In genomic region chr8:41956878-41957277, GRCm38 (mm10) we compare ENCODE assay signal across 23 mouse cellular contexts.
DNase-seq lines count a peak whose midpoint lies in the region; ATAC-seq and TF ChIP-seq lines count a peak whose summit lies in the region.
"Had no signal": no experiment of that assay in that cellular context is flagged by ENCODE, and none has a peak within 500 bp of the region (broad histone marks: within the 10 kb centered on the region; RNA-seq: fewer than 3 reads in every experiment).

No protein-coding gene starts in this region.

- no peak overlapping the region for H3K4me3 ChIP-seq in forebrain, embryonic 16.5 days (replicated peaks; ENCODE audit: low read length)
- no peak overlapping the region for H3K4me3 ChIP-seq in forebrain, embryonic 13.5 days
- H3K4me3 ChIP-seq in limb, embryonic 10.5 days = no peak overlapping the region
- H3K4me3 ChIP-seq: heart, embryonic 12.5 days; heart, embryonic 15.5 days; hindbrain, embryonic 10.5 days; hindbrain, embryonic 13.5 days; intestine, embryonic 15.5 days had no signal

- TF ChIP-seq POLR2A in brain, embryonic 14.5 days (IDR thresholded peaks at IDR 0.05; ENCODE audit: borderline replicate concordance, extremely low read depth, insufficient read depth, insufficient read length, poor library complexity, severe bottlenecking) = no peak

- H3K36me3 ChIP-seq in forebrain, embryonic 16.5 days (ENCODE audit: control insufficient read depth, insufficient read depth) = no peaks in the 10 kb centered on the region
- no peaks in the 10 kb centered on the region for H3K36me3 ChIP-seq in forebrain, embryonic 13.5 days (ENCODE audit: poor library complexity, severe bottlenecking)
- no peaks in the 10 kb centered on the region for H3K36me3 ChIP-seq in limb, embryonic 10.5 days
- H3K36me3 ChIP-seq: heart, embryonic 12.5 days; heart, embryonic 15.5 days; hindbrain, embryonic 10.5 days; hindbrain, embryonic 13.5 days; intestine, embryonic 15.5 days had no signal

- H3K27me3 ChIP-seq in forebrain, embryonic 16.5 days (replicated peaks; ENCODE audit: control insufficient read depth, insufficient read depth, low read length) = no peaks in the 10 kb centered on the region
- H3K27me3 ChIP-seq in forebrain, embryonic 13.5 days = no peaks in the 10 kb centered on the region
- no peaks in the 10 kb centered on the region for H3K27me3 ChIP-seq in limb, embryonic 10.5 days (ENCODE audit: low read depth, poor library complexity, severe bottlenecking)
- H3K27me3 ChIP-seq: heart, embryonic 12.5 days; heart, embryonic 15.5 days; hindbrain, embryonic 13.5 days; intestine, embryonic 15.5 days had no signal

- no peaks in the 10 kb centered on the region for H3K4me1 ChIP-seq in forebrain, embryonic 16.5 days (replicated peaks; ENCODE audit: control insufficient read depth, insufficient read depth, low read length)
- no peaks in the 10 kb centered on the region for H3K4me1 ChIP-seq in forebrain, embryonic 13.5 days
- peaks cover 5% of the 10 kb centered on the region; the same call in 1 of the 2 replicates for H3K4me1 ChIP-seq in limb, embryonic 10.5 days
- H3K4me1 ChIP-seq: heart, embryonic 12.5 days; heart, embryonic 15.5 days; hindbrain, embryonic 10.5 days; hindbrain, embryonic 13.5 days; intestine, embryonic 15.5 days had no signal

- H3K27ac ChIP-seq in forebrain, embryonic 16.5 days (ENCODE audit: low read length) = no peak overlapping the region
- no peak overlapping the region for H3K27ac ChIP-seq in forebrain, embryonic 13.5 days
- H3K27ac ChIP-seq in limb, embryonic 10.5 days = no peak overlapping the region
- H3K27ac ChIP-seq: heart, embryonic 15.5 days; hindbrain, embryonic 10.5 days; hindbrain, embryonic 13.5 days; intestine, embryonic 15.5 days had no signal

- intact Hi-C loops in left cerebral cortex, postnatal 10 days (cut with DNase I) = no loop called here

- 83% methylated on average over 1 of the region's 1 CpGs for WGBS in forebrain, embryonic 16.5 days
- 96% methylated on average over 1 of the region's 1 CpGs for WGBS in forebrain, embryonic 13.5 days
- 100% methylated on average over 1 of the region's 1 CpGs for WGBS in limb, embryonic 10.5 days

- H3K9ac ChIP-seq in forebrain, embryonic 16.5 days (replicated peaks; ENCODE audit: low read depth, low read length) = no peak overlapping the region
- no peak overlapping the region for H3K9ac ChIP-seq in forebrain, embryonic 13.5 days
- H3K9ac ChIP-seq: heart, embryonic 12.5 days; heart, embryonic 15.5 days; hindbrain, embryonic 13.5 days; intestine, embryonic 15.5 days had no signal

- DNase-seq in left cerebral cortex, adult 11 months (ENCODE audit: low spot score) = peak; percentile 16
- DNase-seq in left cerebral cortex, postnatal 10 days (ENCODE audit: extremely low spot score in 1 of 2, low spot score in 2 of 2) = no peak
- peak; percentile 26 for DNase-seq in brain, embryonic 14.5 days (ENCODE audit: low read depth)
- DNase-seq in limb, embryonic 10.5 days (ENCODE audit: low spot score) = no peak
- DNase-seq: adrenal gland, adult 2 months; adrenal gland, postnatal 14 days; cerebellum, adult 18-20 months; cerebellum, adult 9-10 months; cerebellum, postnatal 14 days; gastrocnemius, postnatal 25 days; heart, adult 18-20 months; heart, postnatal 10 days; heart, postnatal 36 days; kidney, adult 11 months had no signal

- no peaks in the 10 kb centered on the region for H3K9me3 ChIP-seq in forebrain, embryonic 16.5 days (ENCODE audit: control insufficient read depth, low read length)
- no peaks in the 10 kb centered on the region for H3K9me3 ChIP-seq in forebrain, embryonic 13.5 days (replicated peaks)
- H3K9me3 ChIP-seq in limb, embryonic 10.5 days (replicated peaks) = no peaks in the 10 kb centered on the region
- H3K9me3 ChIP-seq: heart, embryonic 12.5 days; heart, embryonic 15.5 days; hindbrain, embryonic 10.5 days; hindbrain, embryonic 13.5 days; intestine, embryonic 15.5 days had no signal

- TF ChIP-seq CTCF in brain, embryonic 14.5 days (IDR thresholded peaks at IDR 0.05; ENCODE audit: borderline replicate concordance, extremely low read depth, insufficient read depth, insufficient read length) = no peak

- peak; percentile 49; the same call in 1 of the 2 replicates for ATAC-seq in forebrain, embryonic 16.5 days
- no peak; the same call in 1 of the 2 replicates for ATAC-seq in forebrain, embryonic 13.5 days
- ATAC-seq: CD4-positive, CD25-positive, alpha-beta regulatory T cell, adult 4 months; hindbrain, embryonic 16.5 days; intestine, embryonic 15.5 days had no signal

- no peak overlapping the region for H3K4me2 ChIP-seq in forebrain, embryonic 16.5 days (ENCODE audit: low read length)
- H3K4me2 ChIP-seq in forebrain, embryonic 13.5 days = no peak overlapping the region
- H3K4me2 ChIP-seq: heart, embryonic 12.5 days; heart, embryonic 15.5 days; hindbrain, embryonic 13.5 days; intestine, embryonic 15.5 days had no signal

Comparison
In these comparisons a context has a peak if more than half of its experiments do, and no peak if none do; other contexts are left out.
1. DNase-seq: peak in left cerebral cortex, adult 11 months (single experiment) and brain, embryonic 14.5 days (single experiment); none in left cerebral cortex, postnatal 10 days (0 of 2) and limb, embryonic 10.5 days (single experiment).